Mouse (Mus musculus) CD4-positive naive resting alpha-beta T cell, adult 76 days (primary cell): ENCODE results near the gene Olfr870. TPM values are rescaled to one million over a fixed set of nuclear protein-coding genes. Genes with fewer than 3 reads are reported as not detected.

Experiments used
- total RNA-seq: library from RNA; stranded (reverse); gene quantifications from one replicate; pipeline ENCODE4 v1.2.4, GENCODE M21; 2023

Olfr870 gene
- not detected for total RNA-seq

GRCm38 (mm10) chr9:20173957-20174356 is at the start of gene Olfr870:
Olfr870 (minus strand) TSS chr9:20174057.

DNA sequence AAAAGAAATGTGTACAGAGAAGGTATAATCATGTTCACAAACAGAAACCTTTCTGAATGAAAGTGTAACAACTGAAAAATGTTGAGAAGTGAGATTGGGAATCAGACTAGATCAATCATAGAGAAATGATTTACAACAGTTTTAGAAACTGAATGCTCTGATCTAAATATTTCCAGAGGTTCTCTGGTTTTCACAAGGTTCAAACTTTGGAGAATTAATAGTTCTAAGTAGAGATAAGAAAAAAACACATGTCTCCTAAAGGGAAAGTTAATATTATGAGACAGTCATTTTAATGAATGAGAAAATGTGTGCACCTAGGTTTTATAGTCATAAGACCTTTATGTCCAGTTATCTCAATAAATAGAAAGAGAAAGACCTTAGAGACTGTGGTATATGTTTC is 38.0 kb upstream of the Olfr870 start, which contains the start of gene Olfr871:
Gene Olfr871, plus strand, starts transcription at position 301 of the 400 bp plus-strand sequence.

DNA sequence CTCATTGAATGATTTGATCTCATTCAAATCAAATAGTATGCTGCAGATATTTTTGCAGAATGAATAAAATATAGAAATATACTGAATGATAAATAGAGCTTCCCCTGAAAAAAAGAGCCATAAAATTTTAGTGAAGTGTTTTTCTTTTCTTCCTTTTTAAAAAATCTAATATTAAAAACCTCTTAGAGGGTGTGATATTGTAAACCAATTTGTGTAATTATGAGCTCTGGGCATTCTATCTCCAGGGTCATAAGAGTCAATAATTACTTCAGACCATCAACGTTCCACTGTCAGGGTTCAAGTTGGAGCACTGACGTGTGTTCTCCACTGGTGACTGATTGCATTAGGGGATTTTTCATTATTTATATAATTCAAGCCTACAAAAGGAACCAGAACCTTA is 45.1 kb downstream of the Olfr870 start, which contains the start of gene Olfr869:
Gene Olfr869, plus strand, starts transcription at position 301 of the 400 bp plus-strand sequence.

Other genes starting within 250 kb of the Olfr870 start
- not detected for gene Olfr866, start 146.0 kb downstream of the Olfr870 start, total RNA-seq
- not detected for gene Olfr867, start 116.5 kb downstream of the Olfr870 start, total RNA-seq
- gene Olfr868, start 75.4 kb downstream of the Olfr870 start, total RNA-seq = not detected
- not detected for gene Olfr869, start 45.0 kb downstream of the Olfr870 start, total RNA-seq
- gene Olfr871, start 38.1 kb upstream of the Olfr870 start, total RNA-seq = not detected
- gene Olfr872, start 63.1 kb upstream of the Olfr870 start, total RNA-seq = not detected
- not detected for gene Olfr39, start 108.3 kb upstream of the Olfr870 start, total RNA-seq
- not detected for gene Olfr873, start 124.5 kb upstream of the Olfr870 start, total RNA-seq
- gene Olfr18, start 162.0 kb upstream of the Olfr870 start, total RNA-seq = not detected
- gene Zfp560, start 211.1 kb upstream of the Olfr870 start, total RNA-seq = 7.4 TPM